Mouse (Mus musculus) layer of hippocampus, adult 11-12 months (tissue): ENCODE results near the gene Lrig1.
A peak's percentile ranks its signal among the peaks of the same experiment; 100 is the strongest.

Source experiments
- DNase-seq: peaks from one replicate; pipeline ENCODE4 v3.0.0; 2022; ENCODE audit warnings: low spot score

Gene Lrig1

GRCm38 (mm10) chr6:94700067-94700491 lies at the start of gene Lrig1:
Gene Lrig1 (minus strand): TSS chr6:94700158.
- DNase-seq: peak; percentile 96

- no peak for DNase-seq
These were observed 49.7 kb upstream of the Lrig1 start for GRCm38 (mm10) chr6:94749626-94750025.

GRCm38 (mm10) chr6:94748361-94748760 lies 48.4 kb upstream of the Lrig1 start:
- DNase-seq: no peak

- no peak for DNase-seq
These were observed 40.3 kb upstream of the Lrig1 start for GRCm38 (mm10) chr6:94740117-94740729.

GRCm38 (mm10) chr6:94738647-94739046 lies 38.7 kb upstream of the Lrig1 start:
- no peak for DNase-seq

GRCm38 (mm10) chr6:94733878-94734277 lies 33.9 kb upstream of the Lrig1 start:
- no peak for DNase-seq

GRCm38 (mm10) chr6:94729847-94730246 lies 29.9 kb upstream of the Lrig1 start:
- DNase-seq: no peak

- no peak for DNase-seq
These were observed 29.2 kb upstream of the Lrig1 start for GRCm38 (mm10) chr6:94729132-94729531.

- no peak for DNase-seq
These were observed 24.7 kb upstream of the Lrig1 start for GRCm38 (mm10) chr6:94724612-94725011.

- DNase-seq: no peak
These were observed 18.8 kb upstream of the Lrig1 start for GRCm38 (mm10) chr6:94718607-94719346.

- no peak for DNase-seq
These were observed 17.9 kb upstream of the Lrig1 start for GRCm38 (mm10) chr6:94717705-94718489.

- DNase-seq: no peak
These were observed 15.6 kb upstream of the Lrig1 start for GRCm38 (mm10) chr6:94715645-94715940.

GRCm38 (mm10) chr6:94714815-94715644 lies 15.1 kb upstream of the Lrig1 start:
- no peak for DNase-seq

- no peak for DNase-seq
These were observed 9.9 kb upstream of the Lrig1 start for GRCm38 (mm10) chr6:94709832-94710231.

GRCm38 (mm10) chr6:94709150-94709549 lies 9.2 kb upstream of the Lrig1 start:
- no peak for DNase-seq

- DNase-seq: no peak
These were observed 7.3 kb upstream of the Lrig1 start for GRCm38 (mm10) chr6:94707254-94707653.

- DNase-seq: no peak
These were observed 6.0 kb upstream of the Lrig1 start for GRCm38 (mm10) chr6:94705931-94706330.

- no peak for DNase-seq
These were observed 3.0 kb upstream of the Lrig1 start for GRCm38 (mm10) chr6:94702993-94703392.

GRCm38 (mm10) chr6:94701071-94701470 lies 1.1 kb upstream of the Lrig1 start:
- DNase-seq: no peak

GRCm38 (mm10) chr6:94700612-94701011 lies 654 bp upstream of the Lrig1 start:
- DNase-seq: peak; percentile 46

GRCm38 (mm10) chr6:94699173-94699987 lies 578 bp downstream of the Lrig1 start:
- DNase-seq: no peak
